Mouse (Mus musculus): ENCODE measurements around the gene Rgs10.

- TF ChIP-seq CTCF (IDR thresholded peaks at IDR 0.05; ENCODE audit: low read depth) (no peak), EP300 (IDR thresholded peaks at IDR 0.05; ENCODE audit: low read depth) (no peak)
These were observed 72.0 kb downstream of the Rgs10 start for GRCm38 (mm10) chr7:128346522-128346921.

Measured in heart, postnatal 0 days (tissue).